Mouse (Mus musculus) cerebellum, postnatal 4 days (tissue): ENCODE results near the gene Gnpat.

Experiments
- DNase-seq, 2 experiments: peaks; one replicate each; pipeline ENCODE4 v3.0.0; 2022; ENCODE audit warnings: low spot score in 2 of 2, mixed read lengths in 1 of 2

Gene Gnpat

GRCm38 (mm10) chr8:124862321-124863162 lies at the start of gene Gnpat, which contains the start of gene 2810004N23Rik:
Gnpat (plus strand) TSS chr8:124863033.
2810004N23Rik (minus strand) TSS chr8:124863120.
- peak; percentile 85 to 93 for DNase-seq

- no peak for DNase-seq
These were observed 49.5 kb upstream of the Gnpat start for GRCm38 (mm10) chr8:124813326-124813725.

- DNase-seq = no peak
These were observed 47.0 kb upstream of the Gnpat start for GRCm38 (mm10) chr8:124815870-124816269.

GRCm38 (mm10) chr8:124816866-124817265 lies 46.0 kb upstream of the Gnpat start:
- no peak for DNase-seq

GRCm38 (mm10) chr8:124817361-124817760 lies 45.5 kb upstream of the Gnpat start:
- no peak for DNase-seq

- DNase-seq = no peak
These were observed 43.2 kb upstream of the Gnpat start for GRCm38 (mm10) chr8:124819612-124820115.

GRCm38 (mm10) chr8:124820125-124820524 lies 42.7 kb upstream of the Gnpat start:
- DNase-seq = no peak

GRCm38 (mm10) chr8:124823497-124823896 lies 39.3 kb upstream of the Gnpat start:
- DNase-seq = no peak

GRCm38 (mm10) chr8:124826658-124827057 lies 36.2 kb upstream of the Gnpat start:
- no peak for DNase-seq

- DNase-seq = peak in 1 of 2 experiments; percentile 71
These were observed 35.4 kb upstream of the Gnpat start for GRCm38 (mm10) chr8:124827387-124827786.

- DNase-seq = no peak
These were observed 34.1 kb upstream of the Gnpat start for GRCm38 (mm10) chr8:124828561-124829240.

GRCm38 (mm10) chr8:124830050-124830449 lies 32.8 kb upstream of the Gnpat start:
- DNase-seq = no peak

GRCm38 (mm10) chr8:124831531-124831930 lies 31.3 kb upstream of the Gnpat start:
- DNase-seq = no peak

- no peak for DNase-seq
These were observed 30.9 kb upstream of the Gnpat start for GRCm38 (mm10) chr8:124831941-124832340.

- DNase-seq = no peak
These were observed 29.2 kb upstream of the Gnpat start for GRCm38 (mm10) chr8:124833430-124834205.

- DNase-seq = no peak
These were observed 27.0 kb upstream of the Gnpat start for GRCm38 (mm10) chr8:124835848-124836247.

- no peak for DNase-seq
These were observed 26.6 kb upstream of the Gnpat start for GRCm38 (mm10) chr8:124836273-124836672.

- no peak for DNase-seq
These were observed 25.9 kb upstream of the Gnpat start for GRCm38 (mm10) chr8:124836907-124837306.

- no peak for DNase-seq
These were observed 24.9 kb upstream of the Gnpat start for GRCm38 (mm10) chr8:124837956-124838355.

GRCm38 (mm10) chr8:124839371-124839770 lies 23.5 kb upstream of the Gnpat start:
- DNase-seq = no peak

- no peak for DNase-seq
These were observed 21.9 kb upstream of the Gnpat start for GRCm38 (mm10) chr8:124840900-124841299.

GRCm38 (mm10) chr8:124841775-124842174 lies 21.1 kb upstream of the Gnpat start:
- no peak for DNase-seq
